Mouse (Mus musculus): ENCODE results near the gene Paxip1. TPM values are rescaled to one million over a fixed set of nuclear protein-coding genes. Genes with fewer than 3 reads are reported as not detected.

The Paxip1 gene
- total and polyA plus RNA-seq, 3 experiments: 22.9 to 28.4 (median 24.7) TPM

DNA sequence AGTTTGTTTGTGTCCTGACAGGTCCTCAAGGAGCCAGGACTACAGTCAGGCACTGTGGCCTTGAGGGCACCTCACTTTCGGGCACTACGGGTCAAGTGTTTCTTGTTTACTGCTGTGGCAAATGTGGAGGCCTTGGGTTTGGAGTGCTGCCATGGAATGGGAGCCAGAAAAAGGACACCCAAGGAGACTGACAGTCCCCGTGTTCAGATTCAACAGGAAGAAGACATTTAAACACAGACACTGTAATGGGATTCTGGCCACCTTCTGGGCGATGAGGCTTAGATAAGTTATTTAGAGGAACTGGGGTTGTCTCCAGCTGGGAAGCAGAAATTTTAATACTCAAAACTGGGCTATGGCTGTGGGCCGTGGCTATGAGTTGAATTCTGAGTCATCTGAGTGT, 60.8 kb downstream of the Paxip1 start:
- peak; percentile 84 for DNase-seq

DNA sequence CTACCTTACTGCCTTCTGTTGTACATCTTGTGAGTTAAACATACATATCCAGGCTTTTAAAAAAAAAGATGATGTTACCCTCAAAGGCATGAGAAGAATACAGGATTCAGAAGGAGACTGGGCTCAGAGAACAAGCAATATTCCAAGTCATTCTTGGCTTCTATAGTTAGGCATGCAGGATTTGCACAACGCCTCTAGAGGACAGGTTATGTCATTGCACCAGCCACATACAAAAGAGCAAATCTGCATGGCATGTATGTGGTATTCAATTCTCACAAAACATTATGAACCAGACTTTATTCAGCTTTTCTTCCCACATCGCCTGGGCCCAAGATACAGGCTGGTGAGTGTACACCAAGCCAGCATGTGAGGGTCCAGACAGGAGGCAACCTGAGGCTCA, 67.0 kb downstream of the Paxip1 start:
- DNase-seq: no peak

DNA sequence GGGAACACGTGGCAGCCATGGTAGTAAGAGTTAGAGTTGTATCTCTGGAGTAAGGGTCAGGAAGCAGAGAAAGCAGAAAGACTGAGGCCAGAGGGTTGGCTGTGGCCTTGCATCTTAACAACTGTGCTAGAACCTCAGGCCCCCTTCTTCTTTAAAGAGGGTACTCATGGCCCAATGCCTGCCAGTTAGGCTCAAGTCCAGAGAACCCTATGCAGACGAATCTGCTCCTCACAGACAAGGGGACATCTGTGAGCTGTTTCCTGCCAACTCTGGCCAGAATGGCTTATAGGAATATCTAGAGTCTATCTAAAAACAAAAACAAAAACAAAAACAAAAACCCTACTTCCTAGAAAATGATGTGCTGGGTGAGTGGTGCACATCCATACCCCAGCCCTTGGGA, 72.2 kb downstream of the Paxip1 start:
- DNase-seq: no peak

DNA sequence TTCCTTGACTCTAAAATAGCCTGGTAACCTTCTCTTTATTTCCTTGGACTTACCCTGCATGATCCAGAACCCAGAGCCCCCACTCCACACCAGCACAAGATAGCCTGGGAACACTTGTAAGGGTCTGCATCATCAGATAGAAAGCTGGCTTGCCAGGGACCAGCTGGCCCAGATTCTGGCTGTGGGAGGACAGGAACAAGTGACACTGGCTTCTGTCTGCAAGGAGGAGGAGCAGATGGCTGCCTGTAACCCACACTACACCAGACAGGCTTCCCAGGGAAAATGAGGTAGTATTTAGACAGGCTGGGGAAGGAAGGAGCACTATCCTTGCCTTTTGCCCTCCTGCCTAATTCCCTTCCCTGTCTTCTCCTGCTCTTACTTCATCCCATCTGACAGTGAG, 74.2 kb downstream of the Paxip1 start:
- no peak for DNase-seq

DNA sequence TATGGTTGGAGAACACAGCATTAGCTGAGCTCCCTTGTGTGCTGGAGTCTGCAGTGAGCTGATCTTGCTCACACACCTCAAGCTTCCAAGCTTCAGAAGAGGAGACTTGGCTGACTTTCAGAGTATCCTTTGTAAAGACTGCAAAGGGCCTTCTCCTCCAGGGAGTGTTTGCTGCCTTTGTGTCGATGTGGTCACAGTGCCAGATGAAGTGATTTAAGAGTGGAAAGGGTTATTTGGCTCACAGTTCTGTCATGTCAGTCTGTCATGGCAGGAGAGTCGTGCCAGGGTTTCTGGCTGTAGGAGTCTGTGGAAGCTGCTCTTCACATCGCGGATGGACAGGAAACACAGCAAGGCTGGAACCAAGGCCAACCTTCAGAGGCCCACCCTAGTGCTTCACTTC, 75.5 kb downstream of the Paxip1 start:
- no peak for DNase-seq

DNA sequence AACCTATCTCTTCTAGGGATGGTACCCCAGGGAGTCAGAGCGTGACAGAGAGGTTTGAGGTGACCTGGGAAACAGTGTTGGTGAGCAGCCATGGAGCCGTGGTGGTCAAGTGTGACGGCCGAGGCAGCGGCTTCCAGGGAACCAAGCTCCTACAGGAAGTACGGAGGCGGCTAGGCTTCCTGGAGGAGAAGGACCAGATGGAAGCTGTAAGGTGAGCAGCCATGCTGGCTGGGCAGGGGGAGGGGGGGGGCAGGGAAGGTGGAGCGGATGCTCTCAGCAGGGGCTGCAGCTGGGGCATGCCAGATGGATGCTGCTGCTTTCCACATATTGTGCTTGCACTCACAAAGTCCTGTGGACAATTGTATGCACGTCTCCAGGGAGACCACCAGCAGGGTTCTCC, 77.1 kb downstream of the Paxip1 start:
- DNase-seq: no peak

DNA sequence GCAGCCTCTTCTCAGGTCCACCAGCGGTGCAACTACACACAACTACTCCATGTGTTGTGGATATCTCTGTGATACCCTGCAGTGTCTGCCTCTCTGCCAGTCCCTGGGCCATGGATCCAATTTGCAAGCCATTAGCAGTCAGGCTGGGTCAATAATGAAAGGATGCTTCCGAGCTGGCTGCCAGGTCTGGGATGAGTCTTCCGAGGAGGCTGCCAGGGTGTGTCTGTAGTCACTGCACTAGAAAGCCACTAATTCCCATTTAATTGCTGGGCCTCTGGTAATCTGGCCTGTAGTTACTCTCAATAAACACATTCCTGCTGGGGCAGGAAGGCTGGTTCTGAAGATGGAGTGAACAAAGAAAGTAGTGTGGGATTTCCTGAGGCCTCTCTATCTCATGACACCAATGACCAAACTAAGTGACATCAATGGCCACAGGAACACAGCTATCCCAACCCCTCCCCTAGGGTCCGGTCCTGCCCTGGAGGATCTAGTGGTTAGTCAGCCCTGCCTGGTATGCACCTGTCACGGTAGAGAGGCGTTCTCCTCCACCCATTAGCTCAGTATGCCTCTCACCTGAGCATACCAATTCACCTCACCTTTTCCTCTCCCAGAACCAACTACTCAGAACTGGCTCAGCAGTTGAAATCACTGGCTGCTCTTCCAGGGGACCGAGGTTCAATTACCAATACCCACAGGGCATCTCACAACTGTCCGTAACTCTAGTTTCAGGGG, 79.9 kb downstream of the Paxip1 start:
- DNase-seq: no peak

DNA sequence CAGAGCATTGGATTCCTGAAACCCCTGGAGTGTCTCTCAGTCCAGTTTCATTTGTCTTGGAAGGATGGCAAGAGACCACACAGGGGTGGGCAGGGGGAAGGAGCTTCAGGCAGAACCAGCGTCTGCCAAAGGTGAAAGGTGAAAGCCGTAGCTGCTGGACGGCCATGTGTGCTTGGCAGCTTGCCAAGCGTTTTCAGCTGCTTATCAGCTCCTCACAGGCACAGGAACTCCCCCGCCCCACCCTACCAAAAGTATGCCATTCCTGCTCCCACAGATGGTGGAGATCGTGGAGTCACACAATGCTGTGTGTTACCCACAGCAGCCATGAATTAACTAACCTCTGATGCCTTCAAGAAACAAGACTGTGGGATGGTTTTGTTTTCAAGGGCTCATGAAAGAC, 83.3 kb downstream of the Paxip1 start:
- no peak for DNase-seq

DNA sequence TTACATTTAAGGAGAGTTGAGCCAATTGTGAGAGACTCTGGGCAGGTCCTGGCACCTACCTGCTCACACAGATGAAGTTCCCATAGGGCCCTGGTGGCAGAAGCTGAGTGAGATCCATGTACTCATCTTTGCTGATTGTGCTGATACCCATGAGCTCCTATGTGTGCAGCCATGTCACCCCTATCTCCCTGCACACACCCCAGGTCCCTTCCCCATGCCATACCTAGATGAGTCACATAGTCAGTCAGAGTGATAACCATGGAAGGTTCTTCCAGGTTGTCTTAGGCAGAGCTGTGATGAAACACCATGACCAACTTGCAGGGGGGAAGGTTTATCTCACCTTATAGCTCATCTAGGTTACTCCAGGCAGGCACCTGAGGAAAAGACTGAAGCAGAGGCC, 84.2 kb downstream of the Paxip1 start:
- no peak for DNase-seq

DNA sequence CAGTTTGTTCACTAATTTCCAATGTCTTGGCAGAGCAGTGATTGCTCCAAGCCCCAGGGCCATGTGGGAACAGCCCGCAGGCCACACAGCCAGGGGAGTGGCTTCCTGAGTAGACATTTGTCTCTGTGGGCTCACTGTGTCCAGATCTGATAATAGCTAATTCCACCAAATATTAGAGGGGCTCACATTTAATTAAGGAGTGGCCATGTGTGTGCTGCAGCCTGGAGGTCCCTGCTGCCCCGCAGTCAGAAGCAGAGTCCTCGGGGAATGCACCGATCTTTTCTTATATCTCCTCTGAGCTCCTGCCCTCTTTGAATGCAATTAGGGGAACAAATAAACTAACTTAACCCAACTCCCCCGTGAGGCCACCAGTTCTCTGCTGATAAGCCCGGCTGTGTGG, 84.9 kb downstream of the Paxip1 start:
- no peak for DNase-seq

DNA sequence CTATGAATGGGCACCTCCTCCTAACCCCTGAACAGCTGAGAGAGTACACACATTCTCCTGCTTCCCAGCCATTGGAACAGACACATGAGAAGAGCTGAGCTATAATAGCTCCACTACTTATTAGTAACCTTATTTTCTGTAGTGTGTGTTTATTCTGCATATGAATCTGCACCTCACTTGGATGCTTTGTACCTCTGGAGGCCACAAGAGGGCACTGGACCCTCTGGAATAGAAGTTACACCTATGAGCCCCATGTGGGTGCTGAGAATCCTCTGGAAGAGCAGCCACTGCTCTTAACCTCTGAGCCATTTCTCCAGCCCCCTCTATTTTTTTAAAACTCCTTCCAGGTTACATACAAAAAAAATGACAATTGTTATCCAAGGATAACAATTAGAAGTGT, 86.5 kb downstream of the Paxip1 start:
- no peak for DNase-seq

DNA sequence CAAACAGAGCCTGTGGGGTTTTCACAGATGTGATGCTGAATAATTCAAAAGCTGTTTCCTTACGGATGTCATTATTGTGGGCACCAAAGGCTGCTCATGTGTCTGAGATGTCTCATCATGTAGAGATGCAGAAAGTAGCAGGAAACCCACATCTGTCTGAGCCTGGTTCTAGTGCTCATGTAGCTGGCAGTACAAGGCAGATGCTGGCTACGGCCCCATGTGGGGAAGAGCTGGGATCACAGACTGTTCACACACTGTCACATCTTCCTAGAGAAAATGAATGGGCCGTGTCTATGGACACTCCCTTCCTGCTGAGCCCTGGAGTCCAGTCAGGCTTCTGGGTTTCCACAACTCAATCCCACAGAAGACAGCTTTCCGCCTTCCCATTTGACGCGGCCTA, 89.0 kb downstream of the Paxip1 start:
- no peak for DNase-seq

Other genes with a start within 250 kb of the Paxip1 start
- gene Htr5a, start 50.5 kb upstream of the Paxip1 start, total RNA-seq (2021): not detected
- gene Htr5a, start 50.5 kb upstream of the Paxip1 start, polyA plus RNA-seq (2012; rRNA removed): 0.01 TPM in 1 of 2 replicates, not detected in the other

Data from adrenal gland, adult 2 months (tissue).